Mouse (Mus musculus) telencephalon, adult 2 months (tissue): ENCODE measurements around the gene Calcoco2.
"Not testable (repeated sequence)": the region's sequence is repeated elsewhere in the genome, so short reads cannot be mapped to it uniquely, and the experiment has no call there.

Experiments used
- DNase-seq: peaks from one replicate; pipeline ENCODE4 v3.0.0-alpha.2; 2011; ENCODE audit warnings: low read depth, low spot score

Calcoco2 gene

DNA sequence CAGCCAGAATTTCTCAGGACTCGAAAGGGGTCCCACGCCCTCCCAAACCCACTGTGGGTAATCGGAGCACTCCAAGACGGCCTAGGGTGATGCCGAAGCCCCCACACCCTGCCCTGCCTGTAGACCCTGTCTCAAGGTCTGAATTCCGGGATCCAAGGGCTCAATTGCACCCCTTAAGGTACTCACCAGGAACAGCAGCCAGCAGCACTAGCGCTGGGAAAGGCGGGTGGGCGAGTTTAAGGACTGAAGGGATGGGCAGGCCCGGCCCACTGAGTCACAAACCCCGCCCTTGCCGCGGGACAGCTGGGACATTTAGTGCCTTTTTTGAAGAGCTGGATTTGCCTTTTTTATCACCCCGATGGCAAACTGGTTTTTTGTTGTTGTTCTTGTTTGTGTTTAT is at the start of gene Calcoco2:
Gene Calcoco2, minus strand, starts transcription at position 214 of the 400 bp plus-strand sequence.
- DNase-seq, result no peak

DNA sequence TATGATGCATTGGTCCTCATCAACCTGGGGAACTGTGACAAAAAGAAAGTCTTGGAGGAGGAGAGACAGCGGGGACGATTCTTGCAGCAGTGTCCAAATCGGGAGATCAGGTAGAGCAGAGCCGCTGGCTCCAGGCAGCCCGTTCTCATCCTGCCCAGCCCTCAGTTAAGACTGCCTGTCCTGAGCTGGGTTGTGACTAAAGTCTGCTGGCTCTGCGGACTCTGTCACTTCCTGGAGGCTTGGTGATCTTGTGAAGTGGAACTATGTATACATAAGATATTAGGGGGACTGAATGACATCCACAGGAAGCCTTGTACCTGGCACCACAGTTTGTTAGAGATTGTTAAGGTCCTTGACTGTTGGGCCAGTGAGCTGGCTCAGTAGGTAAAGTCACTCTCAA is 35.7 kb upstream of the Calcoco2 start:
- no peak for DNase-seq

DNA sequence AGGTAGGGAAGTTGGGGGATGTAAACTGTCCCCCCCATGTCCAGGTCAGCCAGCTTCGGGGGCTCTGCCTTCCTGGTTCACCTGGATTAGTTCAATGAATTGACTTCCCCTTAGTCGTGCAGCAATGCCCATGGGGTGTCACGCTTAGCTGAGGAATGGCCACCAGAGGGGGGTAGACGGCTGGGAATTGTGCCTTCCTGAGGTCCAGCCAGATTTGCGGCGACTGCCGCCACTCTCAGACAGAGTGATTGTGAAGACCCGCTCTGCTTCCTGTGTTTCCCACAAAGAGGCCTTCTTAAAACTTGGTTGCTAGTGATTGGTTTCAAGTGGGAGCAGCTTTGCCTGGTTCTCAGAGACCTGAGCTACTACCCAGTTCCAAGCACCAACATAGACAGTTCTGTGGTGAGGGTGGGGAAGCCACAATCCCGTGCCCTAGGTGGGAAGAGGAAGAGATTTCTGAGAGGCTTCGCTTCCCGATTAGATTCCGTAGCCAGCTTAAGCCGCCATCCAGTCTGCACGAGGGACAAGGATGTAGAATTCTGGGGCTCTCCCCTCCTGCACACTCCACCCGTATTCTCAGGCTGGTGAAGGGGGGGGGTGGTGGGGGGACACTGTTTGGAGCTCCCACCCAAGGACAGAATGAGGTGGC is 34.0 kb upstream of the Calcoco2 start:
- DNase-seq, result peak; percentile 8

DNA sequence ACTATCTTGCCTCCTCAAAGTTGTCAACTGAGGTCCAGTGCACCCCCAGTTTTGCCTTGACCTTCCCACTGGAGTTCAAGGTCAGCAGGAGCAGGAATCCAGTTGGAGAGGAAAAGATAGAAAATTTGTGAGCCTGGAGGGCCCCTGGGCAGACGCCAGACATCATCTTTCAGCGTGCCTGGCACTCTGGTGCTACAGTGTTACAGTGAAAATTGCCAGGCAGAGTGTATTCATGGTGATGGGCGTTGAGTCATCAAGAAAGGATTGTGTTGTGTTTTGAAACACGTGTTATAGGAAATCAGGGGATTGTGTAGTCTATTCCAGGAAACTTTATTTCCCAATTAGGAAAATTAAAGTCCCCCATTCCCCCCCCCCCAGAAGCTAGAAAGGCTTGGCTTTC is 32.0 kb upstream of the Calcoco2 start:
- DNase-seq, result no peak

DNA sequence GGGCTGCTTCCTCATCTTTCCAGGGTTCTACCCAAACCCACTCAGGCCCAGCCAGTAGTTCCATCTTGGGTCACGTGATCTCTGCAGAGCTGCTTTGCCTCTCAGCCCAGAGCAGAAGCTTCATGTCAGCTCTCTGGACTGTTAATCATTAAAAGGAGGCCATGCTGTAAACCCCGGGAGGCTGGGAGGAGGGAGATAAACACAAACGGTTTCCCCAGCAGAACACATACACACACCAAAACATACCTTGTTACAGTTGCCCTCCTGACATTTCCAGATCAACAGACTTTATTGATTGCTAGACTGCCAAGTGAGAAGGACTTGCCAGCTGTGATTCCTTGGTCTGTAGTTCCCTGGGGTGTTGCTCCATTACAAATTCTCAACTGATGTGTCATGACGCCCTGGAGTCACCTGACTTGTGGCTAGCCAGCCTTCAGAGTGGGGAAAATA is 29.0 kb upstream of the Calcoco2 start:
- no peak for DNase-seq

DNA sequence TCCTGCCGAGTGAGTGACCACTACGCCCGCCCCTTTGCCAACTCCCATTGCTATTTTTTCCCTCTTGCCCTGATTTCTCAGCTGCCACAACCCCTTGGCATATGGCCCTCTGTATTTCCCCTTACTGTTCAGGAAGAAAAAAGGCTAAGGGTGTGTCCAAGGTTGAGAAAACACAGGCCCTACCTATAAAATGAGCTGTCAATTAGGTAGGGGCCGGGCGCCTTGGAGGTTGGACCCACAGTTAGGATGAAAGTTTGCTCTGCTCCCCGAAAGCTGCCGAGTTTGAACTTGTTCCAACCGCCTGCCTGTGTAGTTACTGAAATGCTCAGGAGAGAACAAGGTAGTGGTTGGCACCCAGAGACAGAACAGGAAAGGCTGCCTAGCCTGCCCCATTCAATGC is 24.1 kb upstream of the Calcoco2 start:
- no peak for DNase-seq

DNA sequence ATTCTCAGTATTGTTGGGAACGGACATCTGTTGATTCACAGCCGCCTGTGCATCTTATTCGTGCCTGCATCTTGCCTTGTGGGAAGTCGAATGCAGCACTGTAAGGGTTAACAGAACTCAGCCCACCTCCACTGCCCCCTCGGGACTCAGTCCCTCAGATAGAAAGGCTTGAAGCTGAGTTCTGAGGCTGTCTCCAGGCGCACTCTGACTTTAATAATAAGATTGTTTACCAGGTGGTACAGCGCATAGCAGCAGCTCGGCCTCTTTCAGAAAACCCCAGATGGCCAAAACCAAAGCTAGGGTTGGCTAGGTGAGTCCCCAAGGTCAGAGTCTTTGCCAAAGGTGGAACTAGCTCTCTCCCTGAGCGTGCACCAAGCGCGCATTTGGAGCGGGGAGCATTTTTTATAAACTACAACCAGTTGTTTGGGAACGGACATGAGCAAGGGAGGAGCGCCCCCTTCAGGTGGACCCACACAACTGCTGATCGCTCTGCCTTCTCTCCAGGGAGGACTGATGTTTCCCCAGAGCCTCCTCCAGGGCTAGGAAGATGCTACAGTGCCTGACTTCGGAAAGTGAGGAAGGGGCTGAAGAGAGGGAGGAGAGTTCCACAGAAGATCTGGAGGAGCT is 21.6 kb upstream of the Calcoco2 start, which contains the start of gene Ttll6:
Gene Ttll6, plus strand, starts transcription at position 548 of the 627 bp plus-strand sequence.
- DNase-seq, result peak; percentile 11

DNA sequence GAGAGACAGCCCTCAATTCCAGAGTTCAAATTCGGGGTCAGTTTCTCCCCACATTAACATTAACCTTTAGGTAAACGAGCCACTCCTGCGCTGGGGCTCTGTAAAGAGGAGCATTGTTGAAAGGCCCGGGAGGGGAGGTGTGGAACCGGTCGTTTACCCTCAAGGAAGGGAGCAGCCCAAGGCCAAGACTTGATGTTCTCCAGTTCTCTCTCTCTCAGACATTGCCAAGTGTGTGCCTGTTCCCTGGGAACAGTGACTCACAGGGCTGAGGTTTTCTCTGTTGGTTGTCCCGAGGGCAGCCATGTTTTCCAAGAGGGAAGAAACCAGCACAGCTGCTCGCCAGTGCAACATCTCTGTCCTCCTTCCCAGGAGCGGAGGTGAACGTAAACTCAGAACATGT is 18.8 kb upstream of the Calcoco2 start:
- DNase-seq, result no peak

DNA sequence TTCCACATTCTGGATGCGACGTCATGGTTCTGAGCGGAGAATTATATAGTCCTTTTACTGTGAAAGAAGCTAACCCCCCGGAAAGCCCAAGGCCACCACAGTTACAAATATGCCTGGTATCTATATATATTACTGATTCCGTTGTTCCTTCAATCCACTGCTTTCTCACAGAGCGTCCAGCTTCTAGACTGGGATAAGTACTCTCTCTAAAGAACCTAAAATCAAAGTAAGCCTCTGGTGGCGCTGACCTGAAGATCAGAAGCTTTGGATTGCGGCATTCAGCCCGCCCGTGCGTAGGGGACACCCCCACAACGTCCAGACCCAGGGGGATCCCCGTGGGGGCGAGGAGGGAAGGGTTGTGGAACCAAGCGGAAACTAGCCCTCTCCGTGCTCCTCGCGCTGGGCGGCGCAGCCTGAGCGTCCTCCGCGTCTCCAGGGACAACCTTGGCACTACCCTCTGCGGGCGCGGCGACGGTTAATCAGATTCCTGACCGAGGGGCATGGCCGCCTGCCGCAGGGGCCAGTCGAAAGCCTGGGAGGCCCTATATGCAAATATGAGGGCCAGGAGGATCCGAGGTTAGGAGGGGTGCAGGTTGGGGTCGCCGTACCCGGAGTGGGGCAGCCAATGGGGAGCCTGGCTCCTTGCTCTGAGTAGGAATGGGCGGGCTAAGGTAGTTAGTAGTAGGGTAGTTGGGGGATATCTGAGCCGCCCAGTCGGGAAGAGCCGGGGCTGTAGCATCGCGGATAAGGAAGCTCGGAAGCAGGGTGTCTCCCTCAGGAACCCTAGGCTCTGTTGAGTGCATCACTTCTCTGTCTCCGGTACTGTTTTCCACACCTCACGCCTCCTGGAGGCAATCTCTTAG is 12.5 kb upstream of the Calcoco2 start:
- no peak for DNase-seq

DNA sequence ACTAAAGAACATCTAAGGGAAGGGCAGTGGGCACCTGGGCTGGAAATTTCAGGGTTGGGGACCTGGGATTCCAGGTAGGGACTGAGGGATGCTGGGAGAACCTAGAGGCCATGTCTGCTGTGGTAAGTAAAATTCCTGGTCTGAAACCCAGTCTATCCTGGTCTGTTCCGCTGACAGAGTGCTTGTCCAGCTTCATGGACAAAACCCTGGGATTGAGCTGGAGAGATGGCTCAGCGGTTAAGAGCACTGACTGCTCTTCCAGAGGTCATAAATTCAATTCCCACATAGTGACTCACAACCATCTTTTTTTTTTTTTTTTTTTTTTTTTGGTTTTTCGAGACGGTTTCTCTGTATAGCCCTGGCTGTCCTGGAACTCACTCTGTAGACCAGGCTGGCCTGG is 11.0 kb upstream of the Calcoco2 start:
- DNase-seq, result not testable (repeated sequence)

DNA sequence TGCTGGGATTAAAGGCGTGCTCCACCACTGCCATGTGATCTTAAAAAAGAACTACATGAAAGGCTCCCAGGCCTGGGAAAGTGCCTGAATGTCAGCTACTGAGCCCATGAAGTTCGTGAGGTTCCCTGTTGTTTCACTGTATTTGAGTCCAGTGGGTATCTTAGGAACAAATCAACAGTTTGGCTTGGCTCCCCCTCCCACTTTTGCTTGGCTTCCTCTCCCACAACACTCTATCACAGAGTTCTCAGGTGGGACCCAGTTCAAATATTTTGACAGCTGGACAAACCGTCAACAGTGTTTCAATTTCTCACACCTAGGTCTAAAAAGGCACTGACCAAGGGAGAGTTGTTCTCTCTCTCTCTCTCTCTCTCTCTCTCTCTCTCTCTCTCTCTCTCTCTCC is 7.6 kb upstream of the Calcoco2 start:
- DNase-seq, result no peak

DNA sequence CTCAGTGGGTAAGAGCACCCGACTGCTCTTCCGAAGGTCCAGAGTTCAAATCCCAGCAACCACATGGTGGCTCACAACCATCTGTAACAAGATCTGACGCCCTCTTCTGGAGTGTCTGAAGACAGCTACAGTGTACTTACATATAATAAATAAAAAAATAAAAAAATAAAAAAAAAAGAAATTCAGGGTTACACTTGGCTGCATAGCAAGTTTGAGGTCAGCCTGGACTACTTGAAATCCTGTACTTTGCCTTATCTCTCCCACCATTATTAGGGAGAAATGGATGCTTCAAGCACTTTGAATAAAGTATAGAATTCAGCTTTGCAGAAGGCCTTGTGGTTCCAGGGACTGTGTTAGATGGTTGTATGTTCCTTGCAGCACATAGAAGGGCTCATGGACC is 5.2 kb upstream of the Calcoco2 start:
- DNase-seq, result not testable (repeated sequence)

DNA sequence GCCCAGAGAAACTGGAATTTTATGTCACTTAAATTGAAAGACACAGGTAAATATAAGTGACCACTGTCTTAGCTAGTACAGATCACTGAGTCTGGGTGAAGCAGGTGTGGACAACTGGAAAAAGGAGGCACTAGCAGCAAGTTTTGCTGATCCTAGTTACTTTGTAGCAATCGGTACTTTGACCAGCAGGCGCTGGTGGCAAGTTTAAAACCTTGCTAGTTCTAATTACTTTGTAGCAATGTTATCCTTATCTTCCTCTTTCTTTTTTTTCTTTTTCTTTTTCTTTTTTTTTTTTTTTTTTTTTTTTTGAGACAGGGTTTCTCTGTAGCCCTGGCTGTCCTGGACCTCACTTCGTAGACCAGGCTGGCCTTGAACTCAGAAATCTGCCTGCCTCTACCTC is 4.4 kb upstream of the Calcoco2 start:
- DNase-seq, result no peak

DNA sequence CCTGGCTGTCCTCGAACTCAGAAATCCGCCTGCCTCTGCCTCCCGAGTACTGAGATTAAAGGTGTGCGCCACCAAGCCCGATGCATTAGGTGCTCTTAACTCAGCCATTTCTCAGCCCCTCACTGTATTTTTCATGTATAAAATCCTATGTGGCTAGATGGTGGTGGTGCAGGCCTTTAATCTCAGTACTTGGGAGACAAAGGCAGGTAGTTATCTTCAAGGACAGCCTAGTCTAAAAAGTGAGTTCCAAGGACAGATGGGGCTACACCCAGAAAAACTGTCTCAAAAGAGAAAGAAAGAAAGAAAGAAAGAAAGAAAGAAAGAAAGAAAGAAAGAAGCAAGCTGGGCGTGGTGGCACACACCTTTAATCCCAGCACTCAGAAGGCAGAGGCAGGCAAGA is 3.7 kb upstream of the Calcoco2 start:
- DNase-seq, result no peak

DNA sequence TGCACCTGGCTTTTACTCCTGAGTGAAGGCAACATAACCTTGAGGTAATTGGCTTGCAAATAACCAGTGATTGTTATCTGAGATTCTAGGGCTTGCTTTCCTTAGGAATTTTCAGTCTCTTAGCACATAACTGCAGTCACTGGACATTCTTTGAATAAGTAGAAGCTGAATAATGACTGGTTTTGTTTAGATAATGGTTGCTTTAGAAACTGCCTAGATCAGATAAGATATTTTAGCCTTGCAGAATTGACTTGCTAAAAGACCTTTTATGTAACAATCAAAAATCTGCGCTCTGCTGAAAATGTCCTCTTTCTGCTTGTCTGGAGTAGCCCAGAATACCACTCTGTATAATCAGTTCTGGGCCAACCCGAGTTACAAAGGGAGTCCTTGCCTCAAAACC is 2.3 kb upstream of the Calcoco2 start:
- no peak for DNase-seq

DNA sequence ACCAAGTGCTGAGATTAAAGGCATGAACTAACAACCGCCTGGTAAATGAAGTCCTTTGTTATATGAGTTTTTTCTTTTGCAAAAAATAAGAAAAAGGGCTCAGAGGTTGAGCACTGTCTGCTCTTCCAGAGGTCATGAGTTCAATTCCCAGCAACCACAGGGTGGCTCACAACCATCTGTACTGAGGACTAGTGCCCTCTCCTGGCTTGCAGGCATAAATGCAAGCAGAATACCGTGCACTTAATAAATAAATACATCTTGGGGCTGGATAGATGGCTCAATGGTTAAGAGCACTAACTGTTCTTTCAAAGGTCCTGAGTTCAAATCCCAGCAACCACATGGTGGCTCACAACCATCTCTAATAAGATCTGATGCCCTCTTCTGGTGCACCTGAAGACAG is 814 bp downstream of the Calcoco2 start:
- not testable (repeated sequence) for DNase-seq

DNA sequence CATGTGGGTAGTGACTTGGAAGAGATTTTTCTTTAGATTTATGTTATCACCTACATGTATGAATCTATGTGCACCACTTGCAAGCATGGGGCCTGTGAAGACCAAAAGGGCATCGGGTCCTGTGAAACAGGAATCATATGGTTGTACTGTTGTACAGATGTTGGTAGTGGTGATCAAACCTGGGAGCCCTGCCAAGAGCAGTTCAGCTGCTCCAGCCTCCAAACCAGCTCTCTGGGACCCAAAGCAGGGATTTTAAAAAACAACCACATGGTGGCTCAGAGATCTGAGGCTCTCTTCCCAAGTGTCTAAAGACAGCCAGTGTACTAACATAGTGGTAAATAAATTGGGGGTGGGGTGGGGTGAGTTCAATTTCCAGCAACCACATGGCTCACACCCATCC is 3.4 kb downstream of the Calcoco2 start:
- no peak for DNase-seq

DNA sequence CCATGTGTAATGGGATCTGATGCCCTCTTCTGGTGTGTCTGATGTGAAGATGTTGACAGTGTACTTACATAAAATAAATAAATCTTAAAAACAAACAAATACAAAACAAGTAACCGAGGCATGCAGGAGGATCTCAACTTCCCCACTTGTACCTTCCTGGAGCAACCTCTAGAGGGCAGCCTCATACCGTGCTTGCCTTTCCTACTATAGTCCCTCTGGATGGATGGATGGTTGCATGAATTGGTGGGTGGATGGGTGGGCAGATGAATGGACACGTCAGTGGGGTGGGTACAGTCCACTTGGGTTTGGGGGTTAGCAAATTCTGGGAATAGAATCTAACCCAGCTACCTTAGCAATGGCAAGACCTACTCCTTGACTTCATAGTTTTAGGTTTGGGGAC is 18.4 kb downstream of the Calcoco2 start:
- DNase-seq, result no peak

DNA sequence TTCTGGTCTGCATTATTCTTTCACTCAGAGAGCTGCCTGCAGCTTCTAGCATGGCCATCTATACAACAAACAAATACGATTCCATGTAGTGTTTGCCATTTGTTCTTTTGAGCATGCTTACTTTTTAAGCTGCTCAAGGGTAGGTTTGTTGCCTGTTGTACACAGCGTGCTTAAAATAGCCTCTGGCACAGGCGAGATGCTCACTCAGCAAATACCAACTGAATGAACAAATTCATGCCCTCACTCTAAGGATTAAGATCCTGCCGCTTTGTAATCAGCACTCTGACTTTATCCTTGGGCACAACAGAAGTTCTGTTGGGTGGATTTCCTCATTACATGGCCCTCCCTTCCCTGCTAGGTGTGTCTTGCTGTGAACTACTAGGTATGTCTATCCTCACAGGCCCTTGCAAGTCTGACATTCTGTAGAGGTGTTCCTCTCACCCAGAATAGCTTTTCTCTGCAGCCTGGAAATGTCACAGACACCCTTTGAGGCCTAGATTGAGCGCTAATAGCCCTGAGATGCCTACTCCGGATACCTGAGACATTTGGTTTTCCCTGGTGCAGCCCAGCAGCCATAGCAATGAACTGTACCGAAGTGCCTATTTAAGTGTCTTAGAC is 19.0 kb downstream of the Calcoco2 start:
- no peak for DNase-seq

DNA sequence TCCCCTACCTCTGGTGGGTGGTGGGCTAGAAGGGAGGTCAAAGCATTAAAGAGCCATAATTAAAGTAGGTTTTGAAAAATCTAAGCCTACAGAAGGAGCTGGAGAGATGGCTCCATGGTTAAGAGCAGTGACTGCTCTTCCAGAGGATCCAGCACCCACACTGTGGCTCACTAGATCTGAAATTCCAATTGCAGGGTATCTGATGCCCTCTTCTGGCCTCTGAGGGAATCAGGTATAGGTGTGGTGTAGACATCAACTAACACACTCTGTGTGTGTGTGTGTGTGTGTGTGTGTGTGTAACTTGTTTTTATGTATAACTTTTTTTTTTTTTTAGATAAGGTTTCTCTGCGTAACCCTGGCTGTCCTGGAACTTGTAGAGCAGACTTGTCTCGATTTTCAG is 20.7 kb downstream of the Calcoco2 start:
- no peak for DNase-seq

DNA sequence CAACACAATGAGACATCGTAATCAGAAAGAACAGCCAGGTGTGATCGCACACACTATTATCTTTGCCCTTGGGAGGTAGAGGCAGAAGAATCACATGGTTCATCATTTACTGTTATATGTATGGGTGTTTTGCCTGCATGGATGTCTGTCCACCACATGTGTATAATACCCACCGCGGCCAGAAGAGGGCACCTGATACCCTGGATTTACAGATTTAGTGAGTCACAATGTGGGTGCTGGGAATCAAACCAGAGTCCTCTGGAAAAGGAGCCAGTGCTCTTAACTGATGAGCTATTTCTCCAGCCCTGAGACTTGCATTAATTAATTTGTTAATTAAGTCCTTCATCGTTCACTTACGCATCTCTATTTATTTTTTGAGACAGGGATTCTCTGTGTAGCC is 23.8 kb downstream of the Calcoco2 start:
- DNase-seq, result no peak

DNA sequence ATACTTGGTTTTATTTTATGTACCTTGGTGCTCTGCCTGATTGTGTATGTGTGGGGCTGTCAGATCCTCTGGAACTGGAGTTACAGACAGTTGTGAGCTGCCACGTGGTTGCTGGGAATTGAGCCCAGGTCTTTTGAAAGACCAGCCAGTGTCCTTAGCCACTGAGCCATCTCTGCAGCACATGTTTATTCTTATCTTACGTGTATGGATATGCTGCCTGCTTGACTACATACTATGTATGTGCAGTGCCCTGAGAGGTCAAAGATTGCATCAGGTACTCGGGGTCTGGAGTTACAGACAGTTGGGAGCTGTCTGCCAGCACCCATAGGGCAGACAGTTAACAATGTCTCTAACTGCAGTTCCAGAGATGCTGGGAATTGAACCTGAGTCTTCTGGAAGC is 29.1 kb downstream of the Calcoco2 start:
- DNase-seq, result no peak
